18 mouse cellular contexts compared by ENCODE assay signal in genomic region chr11:45460000-45460792, GRCm38 (mm10).
DNase-seq lines count a peak whose midpoint lies in the region; ATAC-seq lines count a peak whose summit lies in the region.
"Had no signal": no experiment of that assay in that cellular context is flagged by ENCODE, and none has a peak within 500 bp of the region (broad histone marks: within the 10 kb centered on the region; RNA-seq: fewer than 3 reads in every experiment).

No protein-coding gene starts in this region.

- intact Hi-C loops in heart, postnatal 10 days (cut with DNase I), result no loop called here

- peaks cover 3% of the 10 kb centered on the region; the same call in 1 of the 2 replicates for H3K4me1 ChIP-seq in midbrain, embryonic 16.5 days (ENCODE audit: control insufficient read depth, insufficient read depth, low read length)
- H3K4me1 ChIP-seq in midbrain, embryonic 13.5 days (replicated peaks), result peaks cover 3% of the 10 kb centered on the region; the same call in 1 of the 2 replicates

- H3K9me3 ChIP-seq in midbrain, embryonic 16.5 days (replicated peaks; ENCODE audit: control insufficient read depth, low read length, poor library complexity, severe bottlenecking), result no peaks in the 10 kb centered on the region
- H3K9me3 ChIP-seq in midbrain, embryonic 13.5 days, result no peaks in the 10 kb centered on the region
- H3K9me3 ChIP-seq: embryonic facial prominence, embryonic 10.5 days; embryonic facial prominence, embryonic 12.5 days; forebrain, embryonic 13.5 days; forebrain, embryonic 15.5 days had no signal

- no peak overlapping the region for H3K4me3 ChIP-seq in midbrain, embryonic 16.5 days (ENCODE audit: low read depth, low read length)
- no peak overlapping the region for H3K4me3 ChIP-seq in midbrain, embryonic 13.5 days (replicated peaks)
- H3K4me3 ChIP-seq: embryonic facial prominence, embryonic 10.5 days; embryonic facial prominence, embryonic 12.5 days; forebrain, embryonic 13.5 days; forebrain, embryonic 15.5 days had no signal

- ATAC-seq in midbrain, embryonic 16.5 days, result no peak
- no peak for ATAC-seq in midbrain, embryonic 13.5 days
- ATAC-seq: forebrain, embryonic 13.5 days; forebrain, embryonic 15.5 days had no signal

- no peaks in the 10 kb centered on the region for H3K27me3 ChIP-seq in midbrain, embryonic 16.5 days (ENCODE audit: control insufficient read depth, insufficient read depth, low read depth, low read length)
- no peaks in the 10 kb centered on the region for H3K27me3 ChIP-seq in midbrain, embryonic 13.5 days
- H3K27me3 ChIP-seq: forebrain, embryonic 13.5 days; forebrain, embryonic 15.5 days had no signal

- H3K36me3 ChIP-seq in midbrain, embryonic 16.5 days (ENCODE audit: control insufficient read depth, insufficient read depth, low read length), result no peaks in the 10 kb centered on the region
- no peaks in the 10 kb centered on the region for H3K36me3 ChIP-seq in midbrain, embryonic 13.5 days
- H3K36me3 ChIP-seq: embryonic facial prominence, embryonic 10.5 days; embryonic facial prominence, embryonic 12.5 days; forebrain, embryonic 15.5 days had no signal

- 0 out of 2 replicates have a peak overlapping the region, but pooled peaks have one; percentile 1 for H3K4me2 ChIP-seq in midbrain, embryonic 16.5 days (ENCODE audit: low read length)
- H3K4me2 ChIP-seq in midbrain, embryonic 13.5 days (replicated peaks), result no peak overlapping the region
- H3K4me2 ChIP-seq: embryonic facial prominence, embryonic 12.5 days; forebrain, embryonic 13.5 days; forebrain, embryonic 15.5 days had no signal

- DNase-seq in heart, adult 11 months, result peak; percentile 81
- no peak for DNase-seq in heart, postnatal 10 days
- DNase-seq in telencephalon, adult 2 months (ENCODE audit: low read depth, low spot score), result peak; percentile 18
- DNase-seq in spleen, postnatal 10 days (ENCODE audit: low spot score in 2 of 2), result no peak
- DNase-seq: adrenal gland, adult 2 months; adrenal gland, postnatal 10 days; adrenal gland, postnatal 25 days; cerebellum, adult 11-12 months; cerebellum, adult 2 months; cerebellum, adult 9-10 months; cerebellum, postnatal 10 days; cerebellum, postnatal 25 days had no signal

- 74% methylated on average over 11 of the region's 11 CpGs for WGBS in midbrain, embryonic 16.5 days
- 83% methylated on average over 11 of the region's 11 CpGs for WGBS in midbrain, embryonic 13.5 days

- H3K9ac ChIP-seq in midbrain, embryonic 16.5 days (ENCODE audit: low read depth, low read length), result no peak overlapping the region
- H3K9ac ChIP-seq in midbrain, embryonic 13.5 days (replicated peaks), result no peak overlapping the region
- H3K9ac ChIP-seq: embryonic facial prominence, embryonic 12.5 days; forebrain, embryonic 13.5 days; forebrain, embryonic 15.5 days had no signal

- H3K27ac ChIP-seq in midbrain, embryonic 16.5 days (ENCODE audit: low read length), result no peak overlapping the region; the same call in 1 of the 2 replicates
- H3K27ac ChIP-seq in midbrain, embryonic 13.5 days, result no peak overlapping the region
- H3K27ac ChIP-seq: embryonic facial prominence, embryonic 10.5 days; embryonic facial prominence, embryonic 12.5 days; forebrain, embryonic 13.5 days; forebrain, embryonic 15.5 days had no signal

Comparison
In these comparisons a context has a peak if more than half of its experiments do, and no peak if none do; other contexts are left out.
1. DNase-seq: peak in heart, adult 11 months (single experiment) and telencephalon, adult 2 months (single experiment); none in heart, postnatal 10 days (0 of 2) and spleen, postnatal 10 days (0 of 2).